Mouse (Mus musculus) E14TG2a.4 (cell line): ENCODE results near the gene Gm20388.

ENCODE experiments used
- CTCF ChIP-seq: conservative IDR thresholded peaks from 2 replicates; pipeline ENCODE4 v1.5.1; 2014; ENCODE audit warnings: low read length
- NANOG ChIP-seq: IDR thresholded peaks from 2 replicates; pipeline ENCODE4 v1.6.1; 2014; ENCODE audit warnings: borderline replicate concordance, low read length, mixed read lengths
- POU5F1 ChIP-seq: IDR thresholded peaks from 2 replicates; pipeline ENCODE4 v1.6.1; 2014; ENCODE audit warnings: low read length, borderline replicate concordance

- TF ChIP-seq CTCF (no peak), NANOG (no peak), POU5F1 (no peak)
Observed at GRCm38 (mm10) chr8:122079093-122079492, 2168.5 kb downstream of the Gm20388 start.
